Mouse (Mus musculus) embryo, embryonic 10.5 days (tissue): ENCODE results near the gene Git2.
A peak's percentile ranks its signal among the peaks of the same experiment; 100 is the strongest.

ENCODE experiments used
- DNase-seq: peaks from one replicate; pipeline ENCODE4 v3.0.0-alpha.2; 2015; ENCODE audit warnings: low spot score

Gene Git2

GRCm38 (mm10) chr5:114775056-114775979 lies at the start of gene Git2:
Git2 (minus strand) TSS chr5:114775517.
- DNase-seq = peak; percentile 34

GRCm38 (mm10) chr5:114824197-114824596 lies 48.9 kb upstream of the Git2 start:
- peak; percentile 72 for DNase-seq

GRCm38 (mm10) chr5:114822796-114823688 lies 47.7 kb upstream of the Git2 start, which contains the start of gene 1500011B03Rik:
1500011B03Rik (minus strand) TSS chr5:114823468.
- DNase-seq = peak; percentile 92

DNA sequence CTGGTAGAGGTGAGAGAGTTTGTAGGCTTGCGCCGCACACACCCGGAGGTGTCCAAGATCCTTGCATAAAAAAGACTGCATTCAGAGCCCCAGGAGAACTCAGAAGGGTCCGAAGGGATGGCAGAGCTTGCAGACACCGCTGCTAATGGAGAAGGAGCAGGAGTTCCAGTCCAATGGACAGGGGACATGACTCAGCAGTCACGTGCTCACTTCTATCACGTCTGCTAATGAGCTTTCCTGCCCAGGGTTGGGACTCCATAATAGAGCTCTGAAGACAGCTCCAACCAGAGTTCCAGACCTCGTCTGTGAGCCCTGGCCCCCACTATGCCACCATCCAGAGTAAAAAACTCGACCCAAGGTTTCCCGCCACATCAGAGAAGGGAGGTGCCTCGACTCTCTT lies 42.8 kb upstream of the Git2 start:
- DNase-seq = no peak

DNA sequence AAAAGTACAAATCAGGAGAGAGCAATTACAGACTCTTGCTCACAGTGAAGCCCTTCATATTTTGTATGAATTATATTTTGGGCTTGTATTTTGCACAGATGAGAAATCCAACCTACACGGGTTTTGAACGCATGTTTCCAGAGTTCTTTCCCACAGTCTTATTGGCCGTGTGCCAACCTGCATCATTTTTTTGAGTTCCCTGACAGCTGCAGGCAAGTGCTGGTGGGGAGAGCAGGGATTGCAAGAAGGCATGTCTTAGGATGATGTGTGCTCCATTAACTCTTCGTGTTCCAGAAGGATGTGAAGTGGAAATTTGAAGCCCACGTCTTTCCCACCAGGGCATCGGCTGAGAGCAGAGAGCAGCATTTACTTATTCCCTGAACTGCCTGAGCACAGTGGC lies 41.3 kb upstream of the Git2 start:
- DNase-seq = peak; percentile 15

DNA sequence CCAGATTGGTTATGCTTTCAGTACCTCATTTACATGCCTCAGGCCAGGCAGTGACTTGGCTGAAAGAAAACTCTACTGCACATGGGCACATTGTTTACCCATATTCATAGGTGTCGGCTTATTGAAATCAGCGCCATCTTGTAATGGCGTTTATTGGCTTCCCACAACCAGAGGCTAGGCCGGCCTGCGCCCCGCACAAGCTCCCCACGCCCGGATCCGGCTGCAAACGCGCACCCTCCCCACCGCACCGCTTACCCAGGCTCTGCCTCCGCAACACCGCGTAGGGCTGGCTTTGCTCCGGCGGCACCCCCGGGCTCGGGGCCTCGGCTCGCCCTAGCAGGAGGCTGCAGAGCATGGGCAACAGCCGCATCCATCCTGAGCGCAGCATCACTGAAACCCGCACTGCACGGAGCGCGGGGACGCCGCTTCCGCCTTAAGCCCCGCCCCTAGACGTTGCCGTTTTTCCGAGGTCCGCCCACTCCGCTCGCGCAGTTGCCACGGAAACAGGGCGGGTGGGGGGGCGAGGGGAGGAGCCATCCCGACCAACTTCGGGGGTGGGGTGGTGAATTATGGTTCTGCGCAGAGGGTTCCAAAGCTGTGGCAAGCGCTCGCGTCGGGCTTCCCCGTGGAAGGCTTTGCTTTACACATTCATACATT lies 38.3 kb upstream of the Git2 start:
- peak; percentile 92 for DNase-seq

DNA sequence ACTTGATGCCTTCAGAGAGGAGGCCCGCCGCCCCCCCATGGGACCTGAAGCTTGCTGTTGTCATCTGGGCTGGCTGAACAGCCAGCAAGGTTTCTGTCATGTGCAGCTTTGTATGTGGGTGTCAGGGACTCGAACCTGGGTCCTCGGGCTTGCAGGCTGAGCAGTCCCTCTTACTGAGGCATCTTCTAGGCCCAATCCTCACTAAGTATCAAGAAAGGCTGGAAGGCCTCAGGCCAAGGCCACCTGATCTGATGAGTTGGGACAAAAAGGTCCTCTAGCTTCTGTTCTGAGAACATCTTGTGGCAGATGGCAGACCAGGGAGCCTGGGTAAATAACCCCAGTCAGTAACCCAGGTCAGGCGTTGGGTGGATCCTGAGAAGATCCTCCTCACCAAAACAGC lies 34.5 kb upstream of the Git2 start:
- no peak for DNase-seq

DNA sequence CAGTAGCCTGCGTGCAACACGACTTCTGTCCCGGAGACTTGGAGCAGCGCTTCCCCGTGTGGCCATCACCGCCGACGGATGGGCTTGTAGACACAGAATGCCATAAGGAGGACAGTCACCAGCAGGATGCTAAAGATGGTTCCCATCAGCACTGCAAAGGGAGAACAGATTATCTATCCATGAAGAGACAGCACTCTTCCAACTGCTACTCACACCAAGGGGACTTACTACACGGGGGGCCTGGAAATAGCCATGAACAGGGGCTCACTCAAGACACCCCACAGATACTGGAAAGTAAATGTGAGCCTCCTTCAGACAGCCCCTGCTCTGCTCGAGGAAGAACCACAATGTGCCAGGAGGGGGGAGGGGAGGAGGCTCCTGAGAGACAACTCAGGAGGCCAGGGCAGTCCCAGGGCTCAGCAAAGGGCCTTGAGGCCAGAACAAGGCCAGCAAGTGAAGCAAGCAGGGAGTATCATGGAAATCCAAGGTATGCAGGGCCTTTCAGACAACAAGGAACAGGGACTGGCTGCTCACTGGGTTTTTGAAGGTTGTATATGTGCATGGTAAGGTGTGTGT lies 34.0 kb upstream of the Git2 start:
- no peak for DNase-seq

DNA sequence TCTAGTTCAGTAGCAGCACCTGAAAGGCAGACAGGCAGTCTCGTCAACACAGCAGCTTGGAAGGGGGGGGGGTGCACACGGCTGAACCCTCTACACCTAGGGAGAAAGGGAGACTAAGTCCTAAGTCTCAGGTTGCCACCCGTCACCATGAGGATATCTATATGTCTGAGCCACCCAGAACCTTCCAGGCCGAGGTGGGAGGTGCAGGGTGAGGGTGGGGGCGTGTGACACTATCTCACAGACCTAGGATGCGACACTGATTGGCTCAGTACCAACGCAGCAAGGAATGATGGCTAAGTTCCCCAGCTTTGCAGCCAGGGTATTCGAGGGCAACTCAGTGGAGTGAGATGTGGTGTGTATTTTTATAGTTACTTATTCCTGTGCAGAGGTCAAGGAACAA lies 33.1 kb upstream of the Git2 start:
- DNase-seq = no peak

- DNase-seq = peak; percentile 18
Observed at GRCm38 (mm10) chr5:114807893-114808292, 32.6 kb upstream of the Git2 start.

DNA sequence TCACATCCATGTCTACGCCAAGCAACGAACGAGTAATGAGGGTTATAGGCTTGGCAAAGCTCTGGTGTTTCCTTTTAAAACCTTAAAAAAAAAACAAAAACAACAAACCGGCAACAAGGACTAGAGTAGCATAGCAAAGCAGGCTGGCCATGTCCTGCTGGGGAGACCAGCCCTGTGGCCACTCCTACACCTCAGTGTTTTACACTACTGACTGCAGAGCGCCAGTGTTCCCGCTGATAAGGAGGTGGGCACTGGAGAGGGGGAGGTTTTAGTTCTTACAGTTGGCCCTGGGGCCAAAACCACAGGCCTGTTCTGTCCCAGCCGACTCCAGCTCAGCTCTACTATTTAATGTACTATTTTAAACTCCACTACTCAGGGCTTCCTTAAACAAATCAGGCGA lies 32.2 kb upstream of the Git2 start:
- DNase-seq = no peak

GRCm38 (mm10) chr5:114807063-114807462 lies 31.7 kb upstream of the Git2 start:
- DNase-seq = no peak

DNA sequence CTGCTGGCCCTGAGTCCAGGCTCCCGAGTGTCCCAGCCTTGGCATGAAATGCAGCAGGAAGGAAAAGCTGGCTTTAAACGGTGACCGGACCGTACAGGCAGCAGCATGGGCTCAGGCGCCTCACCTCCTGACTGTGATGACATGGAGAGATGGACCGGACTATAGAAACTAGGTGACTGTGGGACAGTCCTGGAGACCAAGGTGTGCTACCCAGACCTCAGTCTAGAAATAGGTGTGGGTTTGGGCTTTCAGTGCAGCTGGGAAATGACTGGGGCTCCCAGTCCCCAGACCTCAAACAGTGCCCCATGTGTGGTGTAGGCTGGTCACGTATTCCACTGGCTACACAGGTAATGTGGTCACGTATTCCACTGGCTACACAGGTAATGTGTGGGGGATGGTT lies 31.3 kb upstream of the Git2 start:
- DNase-seq = no peak

DNA sequence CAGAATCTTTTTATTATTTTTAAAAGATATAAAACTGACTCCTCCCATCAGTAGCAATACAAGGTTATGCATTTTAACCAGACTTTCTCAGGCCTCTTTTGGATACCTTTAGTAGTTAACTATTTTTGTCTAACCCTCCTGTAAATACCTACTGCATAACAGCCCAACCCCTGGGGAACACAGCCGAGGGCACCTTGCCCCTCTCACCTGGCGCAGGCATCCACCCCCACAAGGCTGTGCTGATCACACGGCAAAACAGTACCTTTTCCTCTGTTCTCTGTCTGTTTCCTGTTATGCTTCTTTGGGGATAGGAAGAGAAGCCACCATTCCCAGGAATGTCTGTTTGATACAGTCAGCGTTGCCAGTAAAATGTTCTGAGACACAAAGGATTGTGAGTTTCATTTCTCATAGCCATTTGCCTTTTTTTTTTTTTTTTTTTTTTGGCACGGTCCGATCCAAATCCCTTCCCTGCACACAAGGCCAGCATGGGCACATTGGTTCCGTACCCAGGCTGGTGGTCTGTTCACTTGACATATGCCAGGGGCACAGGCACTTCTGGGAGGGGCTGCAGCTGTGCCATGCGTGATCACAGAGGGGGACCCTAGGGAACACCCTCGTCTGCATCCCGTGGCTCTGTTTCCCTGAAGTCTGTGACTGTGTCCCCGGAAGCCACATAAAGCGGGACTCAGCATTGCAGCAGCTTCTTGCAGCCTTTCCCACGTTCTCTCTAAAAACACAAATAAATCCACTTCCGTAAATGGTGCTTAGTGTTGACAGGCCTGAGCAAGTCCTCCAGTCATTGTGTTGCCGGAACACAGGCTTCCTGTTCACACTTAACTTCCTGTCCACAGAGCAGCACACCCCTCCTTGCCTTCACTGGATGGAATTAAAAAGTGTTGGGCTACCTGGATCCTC lies 30.4 kb upstream of the Git2 start:
- no peak for DNase-seq

- peak; percentile 53 for DNase-seq
Observed at GRCm38 (mm10) chr5:114804958-114805357, 29.6 kb upstream of the Git2 start.

GRCm38 (mm10) chr5:114804335-114804734 lies 29.0 kb upstream of the Git2 start:
- DNase-seq = no peak

- DNase-seq = no peak
Observed at GRCm38 (mm10) chr5:114803231-114803630, 27.9 kb upstream of the Git2 start.

DNA sequence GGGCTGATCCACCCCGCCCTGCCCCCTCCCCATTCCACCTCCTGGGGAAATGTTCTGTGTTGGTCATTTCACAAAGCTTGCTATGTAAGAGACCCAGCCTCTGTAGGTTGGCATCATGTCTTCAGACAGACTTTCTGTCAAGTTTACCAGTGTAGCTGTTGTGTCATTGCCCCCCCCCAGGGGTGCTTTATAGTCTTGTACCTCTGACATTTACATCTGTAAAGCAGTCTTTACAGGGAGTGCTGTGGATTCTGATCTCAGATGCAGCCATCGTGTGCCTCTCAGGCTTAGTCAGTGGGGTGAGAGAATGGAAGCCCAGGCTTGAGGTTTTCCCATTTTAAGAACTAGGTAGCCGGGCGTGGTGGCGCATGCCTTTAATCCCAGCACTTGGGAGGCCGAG lies 26.5 kb upstream of the Git2 start:
- DNase-seq = no peak

DNA sequence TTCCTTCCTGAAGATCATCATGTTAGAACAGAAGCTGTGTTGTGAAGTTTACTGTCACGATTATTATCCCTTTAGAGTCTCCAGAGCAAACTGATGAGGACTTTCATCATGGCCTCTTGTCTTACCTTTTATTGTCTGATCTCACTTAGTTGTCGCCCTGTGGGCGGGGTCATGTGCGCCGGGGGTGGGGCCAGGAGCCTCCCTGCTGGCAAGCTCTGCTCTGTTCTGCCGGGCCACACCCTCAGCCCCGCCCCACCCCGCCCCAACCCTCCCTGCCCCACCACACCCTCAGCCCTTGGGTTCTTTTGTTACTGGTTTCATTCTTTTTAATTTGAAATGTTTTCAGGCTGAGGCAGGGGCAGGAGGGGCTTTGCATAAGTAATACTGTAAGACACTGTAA lies 25.7 kb upstream of the Git2 start:
- DNase-seq = peak; percentile 44

GRCm38 (mm10) chr5:114799848-114800247 lies 24.5 kb upstream of the Git2 start:
- DNase-seq = no peak

- DNase-seq = no peak
Observed at GRCm38 (mm10) chr5:114797253-114797652, 21.9 kb upstream of the Git2 start.
